In the genomic region with DNA sequence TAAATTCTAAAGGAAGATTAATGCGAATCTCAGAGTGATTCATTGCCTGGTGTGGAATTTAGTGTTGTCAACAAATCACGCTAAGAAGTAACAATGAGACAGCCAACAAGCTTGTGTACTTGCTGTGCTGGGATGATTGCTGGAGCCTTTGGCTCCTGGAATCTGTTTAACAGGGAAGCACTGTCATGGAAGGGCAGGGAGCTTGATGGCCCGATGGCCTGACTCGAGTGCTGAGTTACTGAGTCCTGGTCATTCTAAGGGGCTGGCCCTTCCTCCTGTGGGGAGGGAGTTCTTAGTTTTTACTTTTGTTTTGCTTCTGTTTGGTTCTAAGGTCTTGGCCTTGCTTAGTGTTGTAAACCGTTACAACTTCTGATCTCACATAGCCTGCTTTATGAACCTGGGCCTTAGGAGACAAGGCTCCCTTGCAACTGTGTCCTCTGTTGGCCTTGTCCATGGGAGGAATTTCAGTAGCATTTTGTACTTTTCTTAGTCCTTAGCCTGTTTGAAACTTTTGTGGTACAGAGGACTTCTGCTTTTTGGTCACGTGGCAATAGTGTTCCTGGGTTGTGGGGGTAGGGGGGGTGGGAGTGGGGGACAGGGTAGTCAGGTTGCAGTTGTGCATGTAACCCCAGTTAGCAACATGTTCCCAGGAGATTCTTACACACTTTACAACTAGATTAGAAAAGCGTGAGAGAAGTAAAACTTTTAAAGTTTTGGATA, we compare ENCODE assay signal across 20 mouse cellular contexts. TPM values are rescaled to one million over a fixed set of nuclear protein-coding genes. Genes with fewer than 3 reads are reported as not detected.
DNase-seq lines count a peak whose midpoint lies in the region; ATAC-seq and TF ChIP-seq lines count a peak whose summit lies in the region.
"Had no signal": no experiment of that assay in that cellular context is flagged by ENCODE, and none has a peak within 500 bp of the region (broad histone marks: within the 10 kb centered on the region; RNA-seq: fewer than 3 reads in every experiment).

No protein-coding gene starts in this region.

- no peaks in the 10 kb centered on the region for H3K27me3 ChIP-seq in kidney, postnatal 0 days (ENCODE audit: insufficient read depth, low read length)
- H3K27me3 ChIP-seq in CH12.LX (replicated peaks): no peaks in the 10 kb centered on the region
- H3K27me3 ChIP-seq: embryonic facial prominence, embryonic 15.5 days; heart, embryonic 15.5 days; hindbrain, embryonic 13.5 days; intestine, embryonic 15.5 days; limb, embryonic 15.5 days had no signal

- no peak for TF ChIP-seq POLR2A in CH12.LX (IDR thresholded peaks at IDR 0.05; ENCODE audit: low read depth, low read length)
- TF ChIP-seq POLR2A in bone marrow macrophage, adult 2 months (IDR thresholded peaks at IDR 0.05; ENCODE audit: borderline replicate concordance, low read depth, low read length): no peak

- H3K36me3 ChIP-seq in kidney, postnatal 0 days (ENCODE audit: insufficient read depth, low read length): peaks cover 9% of the 10 kb centered on the region; the same call in 1 of the 2 replicates
- peaks cover 33 to 77% of the 10 kb centered on the region in 2 experiments for H3K36me3 ChIP-seq in CH12.LX (replicated peaks in 1 of 2; ENCODE audit: control insufficient read depth in 1 of 2, insufficient read depth in 1 of 2, low read length in 1 of 2)

- H3K4me3 ChIP-seq in kidney, postnatal 0 days (replicated peaks; ENCODE audit: low read depth, low read length): no peak overlapping the region
- H3K4me3 ChIP-seq in CH12.LX (replicated peaks in 1 of 3; ENCODE audit: low read depth in 2 of 3, low read length in 2 of 3, poor library complexity in 1 of 3): no peak overlapping the region
- H3K4me3 ChIP-seq in bone marrow macrophage, adult 2 months (ENCODE audit: insufficient read depth, low read length): no peak overlapping the region
- H3K4me3 ChIP-seq: embryonic facial prominence, embryonic 15.5 days; forebrain, embryonic 10.5 days; heart, embryonic 15.5 days; hindbrain, embryonic 13.5 days; intestine, embryonic 15.5 days; limb, embryonic 15.5 days had no signal

- no peaks in the 10 kb centered on the region for H3K79me2 ChIP-seq in CH12.LX (replicated peaks; ENCODE audit: control insufficient read depth, extremely low read depth, insufficient read depth, poor library complexity, severe bottlenecking)

- no peak for ATAC-seq in kidney, postnatal 0 days (replicated peaks; ENCODE audit: low FRiP score, low read depth)
- peak; percentile 30; the same call in 1 of the 2 replicates for ATAC-seq in neutrophil, adult 5-6 weeks (ENCODE audit: extremely low read depth, insufficient number of reproducible peaks, low FRiP score, poor library complexity, severe bottlenecking)
- ATAC-seq: intestine, embryonic 15.5 days had no signal

- WGBS in kidney, postnatal 0 days: 65% methylated on average over 7 of the region's 7 CpGs

- no peak for TF ChIP-seq CTCF in kidney, postnatal 0 days (IDR thresholded peaks at IDR 0.05; ENCODE audit: low read depth)
- TF ChIP-seq CTCF in CH12.LX (conservative IDR thresholded peaks at IDR 0.05 in 1 of 2, IDR thresholded peaks at IDR 0.05 in 1 of 2; ENCODE audit: low read depth in 2 of 2, low read length in 2 of 2): no peak
- no peak for TF ChIP-seq CTCF in bone marrow macrophage, adult 2 months (IDR thresholded peaks at IDR 0.05; ENCODE audit: low read depth, low read length)

- H3K4me1 ChIP-seq in kidney, postnatal 0 days (replicated peaks; ENCODE audit: insufficient read depth, low read length): no peaks in the 10 kb centered on the region
- peaks cover 5 to 29% of the 10 kb centered on the region in 2 experiments for H3K4me1 ChIP-seq in CH12.LX (ENCODE audit: control insufficient read depth in 1 of 2, insufficient read depth in 2 of 2)
- H3K4me1 ChIP-seq in bone marrow macrophage, adult 2 months (ENCODE audit: control insufficient read depth, insufficient read depth, low read length): peaks cover 14% of the 10 kb centered on the region
- H3K4me1 ChIP-seq: embryonic facial prominence, embryonic 15.5 days; forebrain, embryonic 10.5 days; hindbrain, embryonic 13.5 days; intestine, embryonic 15.5 days; limb, embryonic 15.5 days had no signal

- H3K9me3 ChIP-seq in kidney, postnatal 0 days (replicated peaks; ENCODE audit: low read length): no peaks in the 10 kb centered on the region
- no peaks in the 10 kb centered on the region for H3K9me3 ChIP-seq in CH12.LX (replicated peaks; ENCODE audit: low read length)
- H3K9me3 ChIP-seq: embryonic facial prominence, embryonic 15.5 days; forebrain, embryonic 10.5 days; heart, embryonic 15.5 days; hindbrain, embryonic 13.5 days; intestine, embryonic 15.5 days; limb, embryonic 15.5 days had no signal

- H3K4me2 ChIP-seq in kidney, postnatal 0 days (ENCODE audit: low read length): no peak overlapping the region
- H3K4me2 ChIP-seq in CH12.LX (ENCODE audit: insufficient read depth, low read depth, poor library complexity, severe bottlenecking): peak overlapping the region; percentile 46; the same call in 1 of the 2 replicates
- H3K4me2 ChIP-seq: embryonic facial prominence, embryonic 15.5 days; heart, embryonic 15.5 days; hindbrain, embryonic 13.5 days; intestine, embryonic 15.5 days; limb, embryonic 15.5 days; midbrain, embryonic 11.5 days had no signal

- dilution Hi-C loops in CH12.LX (cut with MboI; ENCODE audit: extremely low pct_ligation_motif_present, extremely low pct_unique_long_range_greater_than_20kb, low sequenced_read_pairs): no loop called here

- no peak for TF ChIP-seq RAD21 in CH12.LX (IDR thresholded peaks at IDR 0.05; ENCODE audit: low read depth, low read length)

- TF ChIP-seq EP300 in CH12.LX (IDR thresholded peaks at IDR 0.05; ENCODE audit: low read length): peak; percentile 69

- peak; percentile 59 for DNase-seq in kidney, postnatal 0 days (ENCODE audit: low spot score)
- no peak for DNase-seq in kidney, postnatal 36 days
- peak; percentile 62 for DNase-seq in CH12.LX (ENCODE audit: extremely low read depth)
- DNase-seq in frontal cortex, postnatal 25 days (ENCODE audit: low spot score in 2 of 2): no peak
- DNase-seq in thymus, postnatal 4 days: no peak
- DNase-seq: adrenal gland, postnatal 36 days; cerebellum, adult 9-11 months; embryo, embryonic 11 days; gastrocnemius, postnatal 25 days; lung, adult 18-20 months; thymus, adult 2 months had no signal

- H3K9ac ChIP-seq in kidney, postnatal 0 days (ENCODE audit: low read depth, low read length): no peak overlapping the region
- peak overlapping the region; percentile 71; the same call in 1 of the 2 replicates for H3K9ac ChIP-seq in CH12.LX (ENCODE audit: insufficient read depth, low read depth)
- H3K9ac ChIP-seq: embryonic facial prominence, embryonic 15.5 days; heart, embryonic 15.5 days; hindbrain, embryonic 13.5 days; intestine, embryonic 15.5 days; limb, embryonic 15.5 days had no signal

- H3K27ac ChIP-seq in kidney, postnatal 0 days: no peak overlapping the region
- peak overlapping the region; percentile 66; the same call in 1 of the 2 replicates for H3K27ac ChIP-seq in CH12.LX (ENCODE audit: insufficient read depth, low read depth)
- H3K27ac ChIP-seq in bone marrow macrophage, adult 2 months (ENCODE audit: insufficient read depth, low read depth, low read length): peak overlapping the region; percentile 65
- H3K27ac ChIP-seq: embryonic facial prominence, embryonic 15.5 days; forebrain, embryonic 10.5 days; heart, embryonic 15.5 days; hindbrain, embryonic 13.5 days; intestine, embryonic 15.5 days; limb, embryonic 15.5 days had no signal

- in situ Hi-C loops in CH12.LX (cut with MboI; ENCODE audit: low pct_ligation_motif_present, low pct_unique_long_range_greater_than_20kb, low sequenced_read_pairs): no loop called here

TF ChIP-seq in CH12.LX, 34 proteins besides CTCF, POLR2A, EP300 and RAD21 (continues in another document):
- TF ChIP-seq ZNF384 (IDR thresholded peaks at IDR 0.05; ENCODE audit: low read depth, low read length) (no peak), BHLHE40 (IDR thresholded peaks at IDR 0.05; ENCODE audit: low read depth, low read length) (peak; percentile 69; the same call in 1 of the 2 replicates), SMC3 (IDR thresholded peaks at IDR 0.05; ENCODE audit: low read depth, low read length) (no peak), MAX (IDR thresholded peaks at IDR 0.05; ENCODE audit: low read length) (no peak; the same call in 1 of the 2 replicates), NELFE (IDR thresholded peaks at IDR 0.05; ENCODE audit: low read depth, low read length) (no peak), MEF2A (IDR thresholded peaks at IDR 0.05; ENCODE audit: borderline replicate concordance, low read depth, low read length) (no peak), UBTF (IDR thresholded peaks at IDR 0.05; ENCODE audit: low read depth, low read length) (no peak), IRF4 (IDR thresholded peaks at IDR 0.05; ENCODE audit: low read depth, low read length) (no peak; the same call in 1 of the 2 replicates), PAX5 (IDR thresholded peaks at IDR 0.05; ENCODE audit: low read length) (no peak), SIN3A (IDR thresholded peaks at IDR 0.05; ENCODE audit: low read length) (no peak), KAT2A (IDR thresholded peaks at IDR 0.05; ENCODE audit: insufficient replicate concordance, low read length) (no peak), CHD2 (IDR thresholded peaks at IDR 0.05; ENCODE audit: low read length) (no peak), CHD1 (IDR thresholded peaks at IDR 0.05; ENCODE audit: low read depth, low read length) (no peak), JUN (IDR thresholded peaks at IDR 0.05; ENCODE audit: insufficient read depth, low read depth, low read length) (no peak), TBP (conservative IDR thresholded peaks at IDR 0.05; ENCODE audit: low read depth, low read length) (no peak), ZKSCAN1 (IDR thresholded peaks at IDR 0.05; ENCODE audit: borderline replicate concordance, low read depth, low read length) (no peak), USF2 (conservative IDR thresholded peaks at IDR 0.05; ENCODE audit: low read depth, low read length) (peak; percentile 64)

RNA-seq across cellular contexts. Expression of gene Drosha, which starts 41.1 kb away (rescaled TPM):
- 22.3 and 25.9 TPM in 2 replicates for polyA plus RNA-seq in kidney, postnatal 0 days (2015; fragmentation: Nextera tagmentation; extraction: Ambion mirVana)
- total RNA-seq in CH12.LX (2012; rRNA removed) (23.4 and 25.9 TPM in 2 replicates), CH12.LX (2014; rRNA removed) (24.8 and 25.8 TPM in 2 replicates)
- polyA plus RNA-seq in CH12.LX (2012; ENCODE audit: insufficient read length, low read depth): 79.2 and 81.9 TPM in 2 replicates
- polyA plus RNA-seq in bone marrow macrophage, adult 2 months (2012; ENCODE audit: insufficient read depth, insufficient read length, missing spikeins): 14.6 and 14.9 TPM in 2 replicates
- total RNA-seq in neutrophil, adult 5-6 weeks (2017): 8.6 and 15.5 TPM in 2 replicates

RNA-seq across cellular contexts. Expression of gene 6030458C11Rik, which starts 41.3 kb away (rescaled TPM):
- 20.8 and 22.8 TPM in 2 replicates for polyA plus RNA-seq in kidney, postnatal 0 days (2015; fragmentation: Nextera tagmentation; extraction: Ambion mirVana)
- total RNA-seq in CH12.LX (2012; rRNA removed) (17.5 and 20.6 TPM in 2 replicates), CH12.LX (2014; rRNA removed) (38.3 and 38.7 TPM in 2 replicates)
- 29.5 and 30.6 TPM in 2 replicates for polyA plus RNA-seq in CH12.LX (2012; ENCODE audit: insufficient read length, low read depth)
- 17.6 and 18.6 TPM in 2 replicates for polyA plus RNA-seq in bone marrow macrophage, adult 2 months (2012; ENCODE audit: insufficient read depth, insufficient read length, missing spikeins)
- 12.9 and 17.7 TPM in 2 replicates for total RNA-seq in neutrophil, adult 5-6 weeks (2017)

Comparison
In these comparisons a context has a peak if more than half of its experiments do, and no peak if none do; other contexts are left out.
1. DNase-seq: peak in kidney, postnatal 0 days (single experiment) and CH12.LX (single experiment); none in kidney, postnatal 36 days (0 of 2), frontal cortex, postnatal 25 days (0 of 2) and thymus, postnatal 4 days (single experiment).